Mouse (Mus musculus): ENCODE measurements around the gene Ppp1cb. TPM values are rescaled to one million over a fixed set of nuclear protein-coding genes. Genes with fewer than 3 reads are reported as not detected.
"Not testable (repeated sequence)": the region's sequence is repeated elsewhere in the genome, so short reads cannot be mapped to it uniquely, and the experiment has no call there.

Ppp1cb gene
- total RNA-seq (2021), result 445 and 531 TPM in 2 replicates
- long read RNA-seq, full-length matches to known transcripts, result 334 of 355 reads
- long read RNA-seq, partial matches to known transcripts, result 12 of 355 reads
- long read RNA-seq, other reads (novel, unspliced or antisense), result 9 of 355 reads

DNA sequence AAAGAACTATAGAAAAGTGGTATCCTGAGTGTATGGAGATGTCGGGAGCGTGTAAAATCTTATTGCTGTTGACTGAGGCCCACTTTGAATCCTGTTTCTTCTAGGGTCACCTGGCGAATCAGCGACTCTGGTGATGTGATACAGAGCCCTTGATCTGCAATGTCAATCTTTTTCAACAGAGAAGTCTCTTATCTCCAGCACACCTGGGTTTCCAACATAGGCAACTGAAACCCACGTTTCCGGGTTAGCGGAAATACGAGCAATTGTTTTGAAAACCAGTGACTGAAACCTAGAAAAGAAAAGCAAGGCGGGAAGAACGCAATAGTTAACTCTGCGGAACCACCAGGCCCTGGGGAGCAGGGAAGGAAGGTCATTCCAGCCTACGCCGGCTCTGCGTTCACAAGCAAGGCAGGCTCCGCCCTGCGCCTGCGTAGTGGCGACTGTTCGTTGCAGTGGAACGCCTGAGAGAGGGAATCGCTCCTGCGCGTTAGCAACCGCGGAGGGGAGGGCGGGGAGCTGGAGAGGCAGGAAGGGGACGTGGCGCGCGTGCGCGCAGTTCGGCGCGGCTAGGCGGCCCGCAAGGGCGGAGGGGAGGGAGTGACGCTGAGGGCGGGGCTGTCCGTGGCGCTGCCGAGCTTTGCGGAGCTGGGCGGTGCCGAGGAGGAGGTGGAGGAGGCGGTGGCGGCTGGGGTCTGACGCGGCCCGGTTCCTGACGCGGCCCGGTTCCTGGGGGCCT, at the start of gene Ppp1cb:
TSS of gene Ppp1cb (plus strand) at position 436 of the 736 bp plus-strand sequence.
- peak; percentile 99 for DNase-seq

DNA sequence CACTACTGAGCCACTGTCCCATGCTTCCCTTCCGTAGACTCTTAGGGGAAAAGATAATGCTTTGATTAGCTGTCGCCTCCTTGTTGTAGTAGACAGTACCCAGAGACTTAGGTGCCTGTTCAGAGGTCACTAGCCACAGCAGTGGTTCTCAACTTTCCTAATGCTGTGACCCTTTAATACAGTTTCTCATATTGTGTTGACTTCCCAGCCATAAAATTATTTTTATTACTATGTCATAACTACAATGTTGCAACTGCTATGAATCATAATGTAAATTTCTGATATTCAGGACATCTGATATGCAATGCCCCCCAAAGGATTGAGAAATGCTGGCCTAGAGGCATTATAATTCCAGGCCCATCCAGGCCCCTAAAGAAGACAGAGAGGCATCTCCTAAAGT, 48.9 kb upstream of the Ppp1cb start:
- DNase-seq, result no peak

DNA sequence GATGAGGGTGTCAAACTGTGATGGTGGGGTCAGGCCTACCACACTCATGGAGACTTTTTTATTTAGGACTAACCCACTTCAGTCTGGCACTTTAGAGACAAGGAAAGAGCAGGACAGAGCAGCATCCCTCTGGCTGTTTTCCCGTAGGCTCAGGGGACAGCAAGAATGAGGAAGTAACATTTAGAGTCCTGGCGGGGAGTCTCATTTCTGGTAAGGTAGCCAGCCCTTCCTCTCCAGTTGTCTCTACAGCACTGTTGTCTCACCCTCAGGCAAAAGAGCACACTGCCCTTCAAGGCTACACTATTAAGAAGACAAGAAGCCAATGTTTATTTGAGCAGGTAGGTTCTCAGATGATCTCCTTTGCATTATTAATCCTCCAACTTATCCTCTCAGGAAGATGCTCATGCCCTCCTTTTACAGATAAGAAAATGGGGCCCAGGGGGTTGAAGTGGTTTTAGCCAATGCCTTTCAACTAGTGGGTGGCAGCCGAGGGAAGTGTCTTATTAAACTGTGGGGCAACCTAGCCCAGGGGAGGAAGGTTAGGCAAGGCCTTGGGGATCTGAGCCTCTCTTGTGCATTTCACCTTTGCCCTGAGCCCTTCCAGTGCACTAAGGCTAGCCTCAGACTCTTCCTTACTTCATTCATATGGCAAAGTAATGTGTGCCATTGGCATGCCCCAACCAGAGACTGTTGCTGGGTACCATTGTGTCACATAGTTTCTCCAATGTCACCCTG, 47.5 kb upstream of the Ppp1cb start:
- no peak for DNase-seq

DNA sequence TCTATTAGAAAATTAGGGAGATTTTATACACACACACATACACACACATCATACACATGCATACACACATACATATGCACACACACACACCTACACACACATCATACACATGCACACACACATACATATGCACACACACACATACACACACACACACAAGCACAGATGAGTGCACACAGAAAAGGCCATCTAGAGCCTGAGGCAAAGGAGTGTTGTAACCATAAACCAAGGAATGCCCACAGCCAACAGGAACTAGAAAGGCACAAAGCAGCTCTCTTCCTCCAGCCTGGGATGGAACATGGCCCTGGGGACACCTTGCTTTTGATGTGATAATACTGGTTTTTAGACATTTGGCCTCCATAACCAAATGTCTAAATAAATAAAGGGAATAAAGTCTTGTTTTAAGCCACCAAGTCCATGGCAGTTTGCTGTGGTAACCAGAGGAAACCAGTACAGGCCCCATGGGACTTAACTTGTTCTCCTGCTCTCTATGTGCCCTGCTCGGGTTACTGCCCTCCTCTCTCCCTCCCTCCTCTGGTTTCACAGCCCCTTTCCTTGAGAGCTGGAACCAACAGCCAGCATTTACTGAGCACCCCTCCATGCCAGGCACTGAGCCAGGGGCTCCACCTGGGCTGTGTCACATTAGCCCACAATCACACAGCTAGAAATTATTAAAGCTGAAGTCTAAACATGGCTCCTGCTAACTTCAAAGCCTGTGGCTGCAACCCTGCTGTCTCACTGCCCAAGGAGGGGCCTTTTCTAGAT, 46.3 kb upstream of the Ppp1cb start:
- DNase-seq, result no peak

DNA sequence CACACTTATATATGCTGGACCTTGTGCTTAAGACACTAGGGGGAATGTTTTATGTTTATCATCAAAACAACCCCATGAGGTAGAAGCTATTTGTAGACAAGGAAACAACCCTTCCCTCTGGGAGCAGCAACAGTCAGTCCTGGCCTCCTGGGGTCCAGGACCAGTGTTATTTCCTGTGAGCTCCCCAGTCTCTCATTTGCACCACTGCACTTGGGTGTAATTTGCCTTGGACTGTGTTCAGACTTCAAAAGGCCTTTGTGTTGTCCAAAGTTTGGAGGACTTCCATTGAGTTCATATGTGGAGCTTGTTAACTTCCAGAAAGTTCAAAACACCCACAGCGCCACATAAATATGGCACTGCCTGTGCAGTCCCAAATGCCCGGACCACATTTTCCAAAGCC, 45.6 kb upstream of the Ppp1cb start:
- no peak for DNase-seq

DNA sequence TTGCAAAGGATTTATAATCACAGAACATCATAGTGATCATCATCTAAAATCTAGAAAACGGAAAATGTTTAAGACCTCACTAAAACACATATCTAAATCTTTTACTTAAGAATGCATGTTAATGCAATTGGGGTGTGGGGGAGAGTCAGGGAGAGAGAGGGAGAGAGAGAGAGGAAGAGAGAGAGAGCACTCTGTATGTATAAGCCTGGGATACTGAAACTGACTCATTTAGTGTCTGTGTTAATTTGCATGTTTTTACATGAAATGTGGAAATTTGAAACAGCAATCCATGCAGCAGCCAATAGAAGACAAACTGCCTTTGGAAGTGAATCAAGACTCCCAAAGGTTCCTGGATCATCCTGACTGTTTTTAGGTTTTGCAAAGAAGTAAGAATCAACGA, 45.1 kb upstream of the Ppp1cb start:
- no peak for DNase-seq

DNA sequence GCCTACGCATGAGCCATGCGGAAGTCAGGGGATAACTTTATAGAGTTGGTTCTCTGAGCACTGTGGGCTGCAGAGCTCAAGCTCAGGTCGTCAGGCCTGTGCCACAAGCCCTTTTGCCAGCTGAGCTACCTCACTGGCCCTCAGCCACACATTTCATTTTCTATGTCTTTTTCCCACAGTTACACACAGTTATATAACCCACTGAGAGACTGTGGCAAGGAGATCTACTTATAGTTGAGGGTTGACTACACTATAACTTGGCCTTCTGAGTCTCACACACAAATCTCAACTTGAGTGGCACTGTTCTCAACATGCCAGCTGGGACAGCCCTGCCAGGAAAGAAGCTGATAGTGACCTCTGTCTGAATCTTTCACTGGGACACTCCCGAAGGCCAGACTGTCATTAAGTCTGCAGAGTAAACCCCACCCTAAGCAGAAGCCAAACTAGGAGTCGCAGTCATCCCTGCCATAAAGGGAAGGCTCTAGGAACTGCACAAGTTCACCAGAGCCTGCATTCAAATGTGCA, 44.1 kb upstream of the Ppp1cb start:
- DNase-seq, result no peak

DNA sequence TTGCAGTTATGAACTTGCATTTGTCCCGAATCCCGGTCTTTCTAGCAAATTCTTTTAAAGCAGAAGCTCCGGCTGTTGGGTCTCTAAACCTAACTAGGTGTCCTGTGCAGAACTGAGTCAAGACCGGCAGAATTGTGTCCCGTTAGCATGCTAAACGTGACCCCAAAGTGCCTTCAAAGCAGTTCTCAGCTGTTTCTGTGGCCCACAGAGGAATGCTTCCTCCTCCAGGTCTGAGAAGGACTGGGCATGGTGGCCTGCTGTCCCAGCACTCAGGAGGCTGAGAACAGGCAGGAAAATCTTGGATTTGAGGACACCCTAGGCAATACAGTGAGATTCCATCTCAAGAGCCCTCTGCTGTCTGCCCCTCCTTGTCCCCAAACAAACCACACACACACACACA, 43.1 kb upstream of the Ppp1cb start:
- DNase-seq, result no peak

DNA sequence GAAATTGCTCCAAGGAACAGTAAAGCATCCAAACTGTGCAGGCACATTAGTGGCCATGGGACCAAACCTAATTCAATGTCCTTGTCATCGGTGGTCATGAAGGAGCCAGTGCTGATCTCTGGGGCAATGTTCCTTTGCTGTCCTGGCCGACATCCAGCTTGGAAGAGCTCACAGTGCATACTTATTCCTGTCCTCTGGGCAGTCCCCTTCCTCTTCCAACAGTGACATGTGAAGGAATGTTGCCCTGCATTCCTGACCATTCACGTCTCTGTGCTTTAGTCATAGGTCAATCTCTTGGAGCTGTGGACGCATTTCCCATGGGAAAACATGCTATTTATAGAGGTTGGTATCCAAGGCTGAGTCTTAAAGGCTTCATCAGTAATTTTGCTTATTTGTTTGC, 41.8 kb upstream of the Ppp1cb start:
- DNase-seq, result peak; percentile 51

DNA sequence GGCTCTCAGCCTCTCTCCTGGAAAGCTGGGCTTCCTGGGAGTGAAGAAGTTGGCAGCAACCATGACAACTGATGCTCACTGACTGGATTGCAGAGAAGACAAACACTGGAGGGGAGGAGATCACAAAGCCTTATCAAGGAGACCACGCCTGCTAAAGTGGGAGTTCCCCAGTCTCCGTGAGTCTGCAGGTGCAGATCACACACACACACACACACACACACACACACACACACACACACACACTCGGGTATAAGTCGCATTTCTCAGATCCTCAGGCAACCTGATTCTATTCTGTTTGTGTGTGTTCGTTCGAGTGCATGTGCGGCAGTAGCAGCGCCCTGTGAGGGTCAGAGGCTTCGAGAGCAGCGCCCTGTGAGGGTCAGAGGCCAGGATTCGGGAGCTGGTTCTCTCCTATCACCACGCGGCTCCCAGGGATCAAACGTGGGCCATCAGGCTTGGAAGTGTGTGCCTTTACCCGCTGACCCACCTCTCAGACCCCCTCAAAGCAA, 36.5 kb upstream of the Ppp1cb start:
- no peak for DNase-seq

DNA sequence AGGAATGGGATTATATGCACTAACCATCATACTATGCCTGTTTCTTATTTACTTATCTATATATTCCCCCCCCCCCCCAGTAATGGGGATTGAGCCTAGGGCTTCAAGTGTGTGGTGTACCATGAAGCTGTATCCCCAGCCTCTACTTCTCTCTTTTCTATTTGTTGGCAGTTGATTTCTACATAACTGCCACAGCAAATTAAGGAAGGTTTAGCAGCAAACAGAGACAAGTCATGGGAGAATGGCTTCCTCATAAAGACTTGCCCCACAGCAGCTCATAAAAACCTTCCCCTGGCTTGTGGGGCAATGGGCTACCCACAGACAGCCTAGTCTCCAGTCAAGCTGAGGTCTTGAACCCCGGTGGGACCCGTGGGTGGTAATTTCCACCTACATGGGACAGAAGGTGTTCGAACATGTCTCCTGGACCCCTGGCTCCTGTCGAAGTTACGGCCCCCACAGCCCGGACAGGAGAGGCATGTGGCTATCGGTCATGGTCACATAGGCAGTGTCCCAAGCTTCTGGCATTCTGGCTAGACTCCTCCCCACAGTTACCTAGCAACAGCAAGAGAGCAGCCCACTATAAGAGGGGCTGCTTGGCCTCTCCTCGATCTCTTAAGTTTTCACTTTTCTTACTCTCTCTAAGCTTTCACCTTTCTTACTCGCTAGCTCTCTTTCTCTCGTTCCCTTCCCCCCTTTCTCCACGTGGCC, 35.1 kb upstream of the Ppp1cb start:
- no peak for DNase-seq

DNA sequence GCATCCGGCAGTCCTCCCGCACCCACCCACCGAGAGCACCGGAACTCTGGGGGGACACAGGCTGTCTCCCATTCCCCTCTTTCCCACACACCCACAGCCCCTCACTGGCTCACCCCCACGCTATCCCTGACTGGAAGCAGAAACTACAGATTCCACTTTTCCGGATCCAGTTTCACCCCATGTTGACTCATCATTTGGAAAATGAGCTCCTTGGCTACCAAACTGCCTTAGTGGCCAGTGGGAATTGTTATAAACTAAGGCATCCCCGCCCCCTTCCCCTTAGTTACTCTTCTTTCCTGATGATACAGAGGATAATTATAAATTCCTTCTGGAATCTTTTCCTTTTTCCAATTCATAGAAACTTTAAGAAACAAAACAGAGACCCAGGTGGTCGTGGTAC, 34.2 kb upstream of the Ppp1cb start:
- DNase-seq, result no peak

DNA sequence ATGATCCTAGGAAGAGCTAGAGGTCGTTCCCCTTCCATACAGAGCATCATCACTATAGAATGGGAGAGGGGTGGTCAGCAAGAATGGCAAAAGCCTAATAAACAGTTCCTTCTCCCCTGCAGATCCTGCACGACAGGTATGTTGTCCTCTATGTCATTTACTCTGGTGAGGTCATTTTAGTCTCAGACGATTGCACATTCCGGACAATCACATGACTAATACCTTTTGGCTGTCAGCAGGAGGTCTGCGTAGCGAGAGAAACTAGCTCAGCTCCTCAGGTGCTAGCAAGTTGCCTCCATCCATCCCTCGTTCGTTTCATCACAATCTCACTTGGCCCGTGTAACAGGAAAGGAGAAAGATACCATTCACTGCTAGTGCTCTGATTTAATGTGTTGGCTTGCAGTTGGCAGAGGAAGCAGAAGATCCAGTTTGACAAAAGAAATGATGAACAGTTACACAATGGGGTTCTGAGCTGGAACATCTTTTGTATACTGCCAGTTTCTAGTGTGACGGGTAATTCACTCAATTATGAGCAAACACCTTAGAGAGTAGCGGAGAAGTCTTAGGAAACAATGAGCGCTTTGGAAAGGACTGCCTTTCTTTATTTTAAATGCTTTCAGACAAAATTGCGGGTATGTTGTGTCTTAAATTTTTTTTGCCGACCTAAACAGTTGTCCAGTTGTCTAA, 33.0 kb upstream of the Ppp1cb start:
- DNase-seq, result no peak

DNA sequence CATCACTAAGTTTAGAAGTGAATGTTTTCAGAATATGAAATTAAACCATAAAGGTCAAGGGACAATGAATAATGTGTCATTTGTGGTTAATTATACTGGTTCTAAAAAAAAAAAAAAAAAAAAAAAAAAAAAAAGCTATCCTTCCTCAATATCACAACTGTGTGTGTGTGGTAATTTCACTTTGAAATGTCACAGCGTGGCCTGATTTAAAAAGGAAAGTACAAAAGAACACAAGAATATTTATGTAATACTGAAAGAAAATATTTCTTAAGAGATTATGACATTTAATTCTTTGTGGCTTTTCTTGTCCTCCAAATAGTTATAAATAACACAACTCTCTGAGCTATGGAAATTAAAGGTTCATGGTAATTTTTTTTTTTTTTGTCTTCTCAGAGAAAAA, 28.2 kb upstream of the Ppp1cb start:
- no peak for DNase-seq

DNA sequence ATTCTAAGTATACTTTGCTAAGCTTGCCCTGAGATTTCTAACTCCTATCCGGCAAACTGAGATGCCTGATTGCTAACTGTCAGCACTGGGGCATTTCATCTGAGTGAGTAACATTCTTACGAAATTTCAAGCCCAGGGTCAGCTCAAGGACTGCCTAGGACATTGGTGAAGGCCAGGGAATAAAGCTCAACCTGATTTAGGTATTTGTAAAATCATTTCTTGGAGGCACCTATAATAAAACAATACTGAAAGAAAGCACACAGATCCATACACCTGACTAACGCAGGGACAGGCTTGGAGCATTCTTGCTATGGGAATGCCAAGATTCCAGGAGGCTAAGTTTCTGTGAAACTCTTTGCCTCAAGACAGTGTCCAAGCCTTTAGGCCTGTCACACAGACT, 24.3 kb upstream of the Ppp1cb start:
- DNase-seq, result not testable (repeated sequence)

DNA sequence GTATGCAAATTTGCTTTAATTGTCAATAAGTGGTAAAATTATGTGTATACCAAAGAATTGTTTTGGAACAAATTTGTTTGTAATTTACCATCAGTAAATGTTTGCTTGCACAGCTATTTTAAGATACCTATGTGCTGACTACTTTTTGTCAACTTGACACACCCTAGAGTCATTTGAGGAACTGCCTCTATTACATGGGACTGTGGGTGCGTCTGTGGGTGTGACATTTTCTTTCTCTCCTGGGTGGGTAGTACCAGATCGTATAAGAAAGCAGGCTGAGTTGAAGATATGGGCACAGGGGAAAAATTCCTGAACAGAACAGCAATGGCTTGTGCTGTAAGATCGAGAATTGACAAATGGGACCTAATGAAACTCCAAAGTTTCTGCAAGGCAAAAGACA, 23.0 kb upstream of the Ppp1cb start:
- DNase-seq, result no peak

DNA sequence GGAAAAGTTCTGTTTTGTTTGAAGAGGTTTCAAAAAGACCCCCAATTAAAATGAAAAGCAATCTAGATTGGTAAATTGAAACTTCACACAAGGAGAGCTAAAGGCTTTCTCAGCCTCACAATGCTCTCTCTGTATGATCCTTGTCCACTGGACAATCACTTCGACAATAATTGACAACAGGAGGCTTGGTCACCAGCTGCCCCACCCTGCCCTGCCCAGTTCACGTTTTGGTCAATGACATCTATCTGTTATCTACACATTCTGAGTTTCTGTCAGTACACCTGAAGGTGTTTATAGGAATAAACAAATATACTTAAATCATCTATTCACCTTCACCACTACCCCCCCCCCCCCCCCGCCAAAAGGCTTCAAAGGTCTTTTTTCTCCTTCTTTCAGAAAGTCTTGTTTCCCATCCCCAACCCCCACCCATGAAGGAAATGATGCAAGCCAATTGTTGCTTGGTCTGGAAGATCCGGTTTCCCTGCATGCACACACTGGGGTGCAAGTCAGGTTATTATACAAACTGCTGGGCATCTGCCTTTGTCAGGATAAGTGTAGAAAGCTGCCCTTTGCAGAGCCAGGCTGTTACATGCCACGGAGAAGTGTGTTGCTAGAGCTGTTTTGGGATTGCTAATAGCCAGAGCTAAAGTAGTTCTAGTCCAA, 20.6 kb upstream of the Ppp1cb start:
- no peak for DNase-seq

DNA sequence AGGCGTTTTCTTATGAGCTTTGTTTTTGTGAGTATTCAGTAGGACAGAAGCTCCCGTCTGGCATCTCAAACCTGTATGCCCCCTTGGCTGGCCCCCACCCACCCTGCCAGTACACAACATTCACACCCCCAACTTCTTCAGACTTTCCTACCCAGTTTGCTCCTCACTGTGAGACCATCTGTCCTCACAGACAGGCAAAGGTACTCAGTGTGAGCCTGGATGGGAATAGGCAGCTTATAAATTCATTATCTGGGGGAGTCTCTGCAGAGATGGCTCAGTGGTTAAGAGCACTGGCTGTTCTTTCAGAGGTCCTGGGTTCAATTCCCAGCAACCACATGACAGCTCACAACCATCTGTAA, 20.1 kb upstream of the Ppp1cb start:
- no peak for DNase-seq

DNA sequence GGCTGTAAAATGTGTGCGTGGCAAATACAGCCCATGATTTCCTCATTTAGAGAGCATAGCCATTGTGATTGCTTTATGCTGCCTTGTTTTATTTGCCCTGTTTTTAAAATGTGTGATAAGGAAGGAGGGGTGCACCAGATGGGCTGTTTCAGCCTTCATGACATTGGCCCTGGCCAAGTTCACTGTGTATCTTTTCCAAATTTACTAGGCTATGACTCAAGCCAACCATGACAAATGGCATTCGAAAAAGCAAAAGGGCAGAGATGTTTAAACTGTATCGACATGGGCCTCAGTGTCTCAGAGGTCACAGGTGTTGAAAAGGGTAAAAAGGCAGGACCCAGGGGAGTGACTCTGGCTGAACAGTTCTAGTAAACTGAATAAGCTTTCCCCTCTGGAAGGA, 17.3 kb upstream of the Ppp1cb start:
- DNase-seq, result no peak

DNA sequence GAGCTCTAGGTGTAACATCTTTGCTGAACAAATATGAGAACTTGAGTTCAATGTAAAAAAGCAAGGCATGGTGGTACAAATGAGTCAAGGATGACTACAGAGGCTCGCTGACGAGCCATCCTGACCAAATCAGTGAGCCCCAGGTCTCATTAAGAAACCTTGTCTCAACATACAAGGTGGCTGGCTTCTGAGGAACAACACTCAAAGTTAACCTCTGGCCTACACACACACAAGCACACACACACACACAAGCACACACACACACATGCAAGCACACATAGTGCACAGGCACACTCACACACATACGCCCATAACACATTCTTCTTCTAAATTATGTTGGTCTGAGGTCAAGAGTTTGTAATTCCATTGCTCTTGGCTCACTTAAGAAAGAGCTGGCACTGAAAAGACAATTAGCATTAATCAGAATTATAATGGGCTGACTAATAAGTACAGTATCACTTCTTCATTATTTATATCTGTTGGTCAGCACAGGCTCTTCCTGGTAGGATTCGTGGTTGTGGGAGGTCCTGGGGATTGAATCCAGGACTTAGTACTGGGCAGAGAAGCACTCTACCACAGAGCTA, 16.6 kb upstream of the Ppp1cb start:
- no peak for DNase-seq

All from adrenal gland, postnatal 25 days (tissue).